In genomic region chr9:109798051-109798450, GRCm38 (mm10) we compare ENCODE assay signal across 10 mouse cellular contexts. TPM values are rescaled to one million over a fixed set of nuclear protein-coding genes. Genes with fewer than 3 reads are reported as not detected.
DNase-seq lines count a peak whose midpoint lies in the region; ATAC-seq and TF ChIP-seq lines count a peak whose summit lies in the region.
"Had no signal": no experiment of that assay in that cellular context is flagged by ENCODE, and none has a peak within 500 bp of the region (broad histone marks: within the 10 kb centered on the region; RNA-seq: fewer than 3 reads in every experiment).

No protein-coding gene starts in this region.

- H3K4me3 ChIP-seq in hindbrain, postnatal 0 days (ENCODE audit: low read length) = no peak overlapping the region
- H3K4me3 ChIP-seq in hindbrain, embryonic 14.5 days (replicated peaks; ENCODE audit: low read length) = no peak overlapping the region
- no peak overlapping the region for H3K4me3 ChIP-seq in thymus, adult 2 months (ENCODE audit: control insufficient read depth, insufficient read depth, low read length)
- H3K4me3 ChIP-seq: embryonic facial prominence, embryonic 15.5 days; limb, embryonic 13.5 days had no signal

- no peak overlapping the region for H3K4me2 ChIP-seq in hindbrain, postnatal 0 days (ENCODE audit: low read depth, low read length)
- H3K4me2 ChIP-seq in hindbrain, embryonic 14.5 days (replicated peaks) = no peak overlapping the region
- H3K4me2 ChIP-seq: embryonic facial prominence, embryonic 15.5 days; limb, embryonic 13.5 days had no signal

- DNase-seq in hindbrain, postnatal 0 days (ENCODE audit: low spot score) = peak; percentile 21
- DNase-seq in hindbrain, embryonic 14.5 days (ENCODE audit: low spot score) = no peak
- peak; percentile 21 for DNase-seq in thymus, adult 2 months
- DNase-seq in thymus, adult 18-20 months = no peak
- peak; percentile 44 to 58 for DNase-seq in adrenal gland, postnatal 36 days
- peak; percentile 14 for DNase-seq in left cerebral cortex, postnatal 4 days
- no peak for DNase-seq in gastrocnemius, adult 18-20 months (ENCODE audit: low spot score)
- no peak for DNase-seq in heart, postnatal 36 days

- ATAC-seq in hindbrain, postnatal 0 days = no peak
- ATAC-seq in hindbrain, embryonic 14.5 days (ENCODE audit: low FRiP score) = no peak

- no peaks in the 10 kb centered on the region for H3K36me3 ChIP-seq in hindbrain, postnatal 0 days (ENCODE audit: insufficient read depth, low read length)
- no peaks in the 10 kb centered on the region for H3K36me3 ChIP-seq in hindbrain, embryonic 14.5 days (replicated peaks; ENCODE audit: control insufficient read depth, insufficient read depth)
- no peaks in the 10 kb centered on the region for H3K36me3 ChIP-seq in thymus, adult 2 months (ENCODE audit: control insufficient read depth, insufficient read depth, low read length)
- H3K36me3 ChIP-seq: embryonic facial prominence, embryonic 15.5 days; limb, embryonic 13.5 days had no signal

- H3K9me3 ChIP-seq in hindbrain, postnatal 0 days (ENCODE audit: low read length) = no peaks in the 10 kb centered on the region
- no peaks in the 10 kb centered on the region for H3K9me3 ChIP-seq in hindbrain, embryonic 14.5 days (ENCODE audit: control insufficient read depth, low read length)
- H3K9me3 ChIP-seq: embryonic facial prominence, embryonic 15.5 days; limb, embryonic 13.5 days had no signal

- TF ChIP-seq POLR2A in thymus, adult 2 months (IDR thresholded peaks at IDR 0.05; ENCODE audit: control insufficient read depth, extremely low read depth, insufficient read depth, low read length, poor library complexity) = no peak

- 95% methylated on average over 1 of the region's 1 CpGs for WGBS in hindbrain, postnatal 0 days
- 89% methylated on average over 1 of the region's 1 CpGs for WGBS in hindbrain, embryonic 14.5 days
- 97% methylated on average over 1 of the region's 1 CpGs for WGBS in thymus, adult 2 months

- no peaks in the 10 kb centered on the region for H3K4me1 ChIP-seq in hindbrain, postnatal 0 days (ENCODE audit: insufficient read depth, low read length)
- no peaks in the 10 kb centered on the region for H3K4me1 ChIP-seq in hindbrain, embryonic 14.5 days (replicated peaks; ENCODE audit: control insufficient read depth, insufficient read depth, low read length)
- H3K4me1 ChIP-seq in thymus, adult 2 months (replicated peaks; ENCODE audit: control insufficient read depth, insufficient read depth, low read length) = no peaks in the 10 kb centered on the region
- H3K4me1 ChIP-seq: embryonic facial prominence, embryonic 15.5 days; limb, embryonic 13.5 days had no signal

- intact Hi-C loops in left cerebral cortex, postnatal 4 days (cut with DNase I) = no loop called here
- intact Hi-C loops in heart, postnatal 36 days (cut with DNase I) = no loop called here

- H3K27me3 ChIP-seq in hindbrain, postnatal 0 days (ENCODE audit: insufficient read depth, low read length) = no peaks in the 10 kb centered on the region
- no peaks in the 10 kb centered on the region for H3K27me3 ChIP-seq in hindbrain, embryonic 14.5 days (ENCODE audit: control insufficient read depth, insufficient read depth, low read length)
- no peaks in the 10 kb centered on the region for H3K27me3 ChIP-seq in thymus, adult 2 months (ENCODE audit: control insufficient read depth, insufficient read depth, low read length)
- H3K27me3 ChIP-seq: embryonic facial prominence, embryonic 15.5 days; limb, embryonic 13.5 days had no signal

- no peak overlapping the region for H3K9ac ChIP-seq in hindbrain, postnatal 0 days (replicated peaks; ENCODE audit: low read length)
- no peak overlapping the region for H3K9ac ChIP-seq in hindbrain, embryonic 14.5 days
- H3K9ac ChIP-seq: embryonic facial prominence, embryonic 15.5 days; limb, embryonic 13.5 days had no signal

- peak; percentile 64 for TF ChIP-seq CTCF in hindbrain, postnatal 0 days (IDR thresholded peaks at IDR 0.05; ENCODE audit: low read depth)
- TF ChIP-seq CTCF in thymus, adult 2 months (IDR thresholded peaks at IDR 0.05; ENCODE audit: borderline replicate concordance, control insufficient read depth, extremely low read depth, insufficient read depth, low read length, poor library complexity) = no peak

- no peak overlapping the region for H3K27ac ChIP-seq in hindbrain, postnatal 0 days
- no peak overlapping the region for H3K27ac ChIP-seq in hindbrain, embryonic 14.5 days
- H3K27ac ChIP-seq in thymus, adult 2 months (ENCODE audit: control insufficient read depth, insufficient read depth, low read length) = no peak overlapping the region
- H3K27ac ChIP-seq: embryonic facial prominence, embryonic 15.5 days; limb, embryonic 13.5 days had no signal

RNA-seq across cellular contexts. Expression of gene Fbxw27, which starts 7.6 kb away (rescaled TPM):
- not detected in 2 replicates for total RNA-seq in hindbrain, postnatal 0 days (2014; rRNA removed)
- polyA plus RNA-seq in hindbrain, postnatal 0 days (2015; fragmentation: Nextera tagmentation; extraction: Ambion mirVana) = not detected in 2 replicates
- polyA plus RNA-seq in hindbrain, embryonic 14.5 days (2014; fragmentation: Nextera tagmentation; extraction: Ambion mirVana) = not detected in 2 replicates
- not detected in 2 replicates for polyA plus RNA-seq in thymus, adult 2 months (2012; rRNA removed)
- not detected for total RNA-seq in adrenal gland, postnatal 36 days (2021)
- total RNA-seq in left cerebral cortex, postnatal 4 days (2021) = not detected
- not detected for total RNA-seq in gastrocnemius, adult 18-20 months (2021)
- total RNA-seq in heart, postnatal 36 days (2021) = not detected
- polyA plus RNA-seq: embryonic facial prominence, embryonic 15.5 days; limb, embryonic 13.5 days had no signal

RNA-seq across cellular contexts. Expression of gene Spink8, which starts 14.0 kb away (rescaled TPM):
- not detected in 2 replicates for total RNA-seq in hindbrain, postnatal 0 days (2014; rRNA removed)
- polyA plus RNA-seq in hindbrain, postnatal 0 days (2015; fragmentation: Nextera tagmentation; extraction: Ambion mirVana) = 0.24 TPM in 1 of 2 replicates, not detected in the other
- polyA plus RNA-seq in hindbrain, embryonic 14.5 days (2014; fragmentation: Nextera tagmentation; extraction: Ambion mirVana) = 0.33 TPM in 1 of 2 replicates, not detected in the other
- polyA plus RNA-seq in thymus, adult 2 months (2012; rRNA removed) = 0.18 TPM in 1 of 2 replicates, not detected in the other
- total RNA-seq in adrenal gland, postnatal 36 days (2021) = 10 to 100 TPM; 13.1 to 21.8 TPM
- not detected for total RNA-seq in left cerebral cortex, postnatal 4 days (2021)
- not detected for total RNA-seq in gastrocnemius, adult 18-20 months (2021)
- total RNA-seq in heart, postnatal 36 days (2021) = not detected

RNA-seq across cellular contexts. Expression of gene Nme6, which starts 34.5 kb away (rescaled TPM):
- 30.8 and 43.1 TPM in 2 replicates for total RNA-seq in hindbrain, postnatal 0 days (2014; rRNA removed)
- polyA plus RNA-seq in hindbrain, postnatal 0 days (2015; fragmentation: Nextera tagmentation; extraction: Ambion mirVana) = 47.2 and 52.9 TPM in 2 replicates
- polyA plus RNA-seq in hindbrain, embryonic 14.5 days (2014; fragmentation: Nextera tagmentation; extraction: Ambion mirVana) = 64.2 and 64.3 TPM in 2 replicates
- 18.5 and 21.3 TPM in 2 replicates for polyA plus RNA-seq in thymus, adult 2 months (2012; rRNA removed)
- 10 to 100 TPM; 19.3 to 21.1 TPM for total RNA-seq in adrenal gland, postnatal 36 days (2021)
- 10 to 100 TPM; 22.7 to 25.3 TPM for total RNA-seq in left cerebral cortex, postnatal 4 days (2021)
- total RNA-seq in gastrocnemius, adult 18-20 months (2021) = 10 to 100 TPM; 28.8 to 30.8 TPM
- 10 to 100 TPM; 17.9 to 18.5 TPM for total RNA-seq in heart, postnatal 36 days (2021)

RNA-seq across cellular contexts. Expression of gene Camp, which starts 51.4 kb away (rescaled TPM):
- total RNA-seq in hindbrain, postnatal 0 days (2014; rRNA removed) = 0.21 TPM in 1 of 2 replicates, not detected in the other
- polyA plus RNA-seq in hindbrain, postnatal 0 days (2015; fragmentation: Nextera tagmentation; extraction: Ambion mirVana) = 0.91 and 1.3 TPM in 2 replicates
- 0.97 and 1.3 TPM in 2 replicates for polyA plus RNA-seq in hindbrain, embryonic 14.5 days (2014; fragmentation: Nextera tagmentation; extraction: Ambion mirVana)
- polyA plus RNA-seq in thymus, adult 2 months (2012; rRNA removed) = 14.2 and 22.2 TPM in 2 replicates
- total RNA-seq in adrenal gland, postnatal 36 days (2021) = under 1 TPM in 1 of 2 experiments, not detected in 1; 0.56 TPM
- not detected for total RNA-seq in left cerebral cortex, postnatal 4 days (2021)
- total RNA-seq in gastrocnemius, adult 18-20 months (2021) = not detected
- total RNA-seq in heart, postnatal 36 days (2021) = not detected

RNA-seq across cellular contexts. Expression of gene Fbxw26, which starts 52.2 kb away (rescaled TPM):
- total RNA-seq in hindbrain, postnatal 0 days (2014; rRNA removed) = 0.10 TPM in 1 of 2 replicates, not detected in the other
- polyA plus RNA-seq in hindbrain, postnatal 0 days (2015; fragmentation: Nextera tagmentation; extraction: Ambion mirVana) = not detected in 2 replicates
- polyA plus RNA-seq in hindbrain, embryonic 14.5 days (2014; fragmentation: Nextera tagmentation; extraction: Ambion mirVana) = not detected in 2 replicates
- 0.09 TPM in 1 of 2 replicates, not detected in the other for polyA plus RNA-seq in thymus, adult 2 months (2012; rRNA removed)
- not detected for total RNA-seq in adrenal gland, postnatal 36 days (2021)
- total RNA-seq in left cerebral cortex, postnatal 4 days (2021) = not detected
- not detected for total RNA-seq in gastrocnemius, adult 18-20 months (2021)
- not detected for total RNA-seq in heart, postnatal 36 days (2021)
- polyA plus RNA-seq: embryonic facial prominence, embryonic 15.5 days; limb, embryonic 13.5 days had no signal

Comparison
In these comparisons a context has a peak if more than half of its experiments do, and no peak if none do; other contexts are left out.
1. DNase-seq: peak in hindbrain, postnatal 0 days (single experiment), thymus, adult 2 months (single experiment), adrenal gland, postnatal 36 days (2 of 2) and left cerebral cortex, postnatal 4 days (single experiment); none in hindbrain, embryonic 14.5 days (single experiment), thymus, adult 18-20 months (0 of 2), gastrocnemius, adult 18-20 months (single experiment) and heart, postnatal 36 days (0 of 2).
2. RNA of gene Spink8, which starts 14.0 kb away (total RNA-seq): 13.1 to 21.8 TPM in adrenal gland, postnatal 36 days; not detected in left cerebral cortex, postnatal 4 days, not detected in hindbrain, postnatal 0 days, not detected in gastrocnemius, adult 18-20 months and not detected in heart, postnatal 36 days; every median in the first group is over 10 times any median in the second.